Mouse (Mus musculus): ENCODE measurements at regions not wholly inside any gene's neighbourhood (a gene's known extent, or its start where the extent isn't known, plus 50 kb on each side); places are given as distances from the start of the nearest gene placed in this dataset.

- TF ChIP-seq MYOD1 (IDR thresholded peaks at IDR 0.05; ENCODE audit: control insufficient read depth in 1 of 3, insufficient read length in 2 of 3, low read depth in 2 of 3) (no peak), REST (IDR thresholded peaks at IDR 0.05; ENCODE audit: insufficient read depth, insufficient read length) (no peak), USF1 (IDR thresholded peaks at IDR 0.05; ENCODE audit: low read depth) (no peak), POLR2A (IDR thresholded peaks at IDR 0.05; ENCODE audit: insufficient read length, low read depth) (no peak), E2F4 (IDR thresholded peaks at IDR 0.05; ENCODE audit: insufficient read depth) (no peak), CEBPB (IDR thresholded peaks at IDR 0.05; ENCODE audit: insufficient read depth, poor library complexity, severe bottlenecking) (no peak), TCF12 (IDR thresholded peaks at IDR 0.05; ENCODE audit: insufficient read depth, poor library complexity, severe bottlenecking) (no peak), POLR2AphosphoS2 (IDR thresholded peaks at IDR 0.05; ENCODE audit: insufficient read length, low read depth) (no peak), MYOG (IDR thresholded peaks at IDR 0.05; ENCODE audit: control insufficient read depth in 1 of 3, insufficient read depth in 1 of 3, insufficient read length in 2 of 3, low read depth in 2 of 3) (no peak), MAX (IDR thresholded peaks at IDR 0.05; ENCODE audit: low read depth) (no peak), TCF3 (IDR thresholded peaks at IDR 0.05; ENCODE audit: insufficient read length, low read depth) (no peak), SRF (IDR thresholded peaks at IDR 0.05; ENCODE audit: control insufficient read depth, insufficient read length, low read depth) (no peak)
Observed at GRCm38 (mm10) chr7:68667790-68668732, 81.0 kb downstream of the Arrdc4 start.

Measured in myocyte (in vitro differentiated cells).